26 mouse cellular contexts compared by ENCODE assay signal in genomic region chr11:107153645-107154044, GRCm38 (mm10).
"Had no signal": no experiment of that assay in that cellular context is flagged by ENCODE, and none has a peak within 500 bp of the region (broad histone marks: within the 10 kb centered on the region; RNA-seq: fewer than 3 reads in every experiment).

No protein-coding gene starts in this region.

- H3K9ac ChIP-seq: heart, embryonic 13.5 days; heart, embryonic 15.5 days; hindbrain, embryonic 13.5 days; hindbrain, embryonic 15.5 days; limb, embryonic 13.5 days; limb, embryonic 15.5 days; liver, embryonic 13.5 days; liver, embryonic 15.5 days; liver, postnatal 0 days had no signal

- H3K27me3 ChIP-seq: heart, embryonic 13.5 days; heart, embryonic 15.5 days; hindbrain, embryonic 13.5 days; hindbrain, embryonic 15.5 days; limb, embryonic 13.5 days; limb, embryonic 15.5 days; liver, embryonic 13.5 days; liver, embryonic 15.5 days had no signal

- H3K4me1 ChIP-seq: hindbrain, embryonic 13.5 days; hindbrain, embryonic 15.5 days; limb, embryonic 13.5 days; limb, embryonic 15.5 days; liver, embryonic 15.5 days had no signal

- ATAC-seq: hindbrain, postnatal 0 days; liver, postnatal 0 days had no signal

- H3K4me3 ChIP-seq: heart, adult 2 months; heart, embryonic 10.5 days; heart, embryonic 13.5 days; heart, embryonic 15.5 days; hindbrain, embryonic 13.5 days; hindbrain, embryonic 15.5 days; layer of hippocampus, adult 2 months; left cerebral cortex, adult 2 months; limb, embryonic 13.5 days; limb, embryonic 15.5 days; liver, embryonic 13.5 days; liver, embryonic 15.5 days had no signal

- H3K4me2 ChIP-seq: heart, embryonic 13.5 days; heart, embryonic 15.5 days; hindbrain, embryonic 13.5 days; hindbrain, embryonic 15.5 days; limb, embryonic 13.5 days; limb, embryonic 15.5 days; liver, embryonic 11.5 days; liver, embryonic 13.5 days; liver, embryonic 15.5 days had no signal

- DNase-seq: gastrocnemius, postnatal 14 days; gastrocnemius, postnatal 36 days; heart, adult 11 months; heart, adult 2 months; heart, postnatal 14 days; heart, postnatal 36 days; kidney, adult 18-20 months; kidney, adult 8-10 months; kidney, postnatal 10 days; kidney, postnatal 25 days; kidney, postnatal 4 days; left cerebral cortex, postnatal 4 days; liver, embryonic 13.5 days; liver, postnatal 0 days had no signal

- H3K27ac ChIP-seq: heart, adult 2 months; heart, embryonic 10.5 days; heart, embryonic 13.5 days; heart, embryonic 15.5 days; hindbrain, embryonic 13.5 days; hindbrain, embryonic 15.5 days; hindbrain, postnatal 0 days; layer of hippocampus, adult 2 months; left cerebral cortex, adult 2 months; limb, embryonic 13.5 days; limb, embryonic 15.5 days; liver, embryonic 13.5 days; liver, embryonic 15.5 days had no signal

- H3K9me3 ChIP-seq: heart, embryonic 10.5 days; heart, embryonic 13.5 days; heart, embryonic 15.5 days; hindbrain, embryonic 13.5 days; hindbrain, embryonic 15.5 days; limb, embryonic 15.5 days; liver, embryonic 13.5 days; liver, embryonic 15.5 days had no signal

- H3K36me3 ChIP-seq: heart, embryonic 10.5 days; heart, embryonic 13.5 days; heart, embryonic 15.5 days; hindbrain, embryonic 13.5 days; hindbrain, embryonic 15.5 days; limb, embryonic 13.5 days; limb, embryonic 15.5 days; liver, embryonic 13.5 days; liver, embryonic 15.5 days had no signal
